ENCODE assay signal across 28 mouse cellular contexts in genomic region chr3:99812836-99813235, GRCm38 (mm10).
A peak's percentile ranks its signal among the peaks of the same experiment; 100 is the strongest.
DNase-seq lines count a peak whose midpoint lies in the region; ATAC-seq and TF ChIP-seq lines count a peak whose summit lies in the region.
"Had no signal": no experiment of that assay in that cellular context is flagged by ENCODE, and none has a peak within 500 bp of the region (broad histone marks: within the 10 kb centered on the region; RNA-seq: fewer than 3 reads in every experiment).

No protein-coding gene starts in this region.

- ATAC-seq in kidney, postnatal 0 days (replicated peaks; ENCODE audit: low FRiP score, low read depth), result no peak
- ATAC-seq in embryonic facial prominence, embryonic 11.5 days (replicated peaks; ENCODE audit: insufficient number of reproducible peaks, low FRiP score, low TSS enrichment, low read depth), result no peak
- no peak for ATAC-seq in neural tube, embryonic 11.5 days (ENCODE audit: insufficient read depth, low FRiP score, low TSS enrichment)
- no peak for ATAC-seq in midbrain, postnatal 0 days (ENCODE audit: low FRiP score)
- ATAC-seq: intestine, embryonic 16.5 days; midbrain, embryonic 13.5 days; Patski had no signal

- no peak overlapping the region for H3K9ac ChIP-seq in kidney, postnatal 0 days (ENCODE audit: low read depth, low read length)
- H3K9ac ChIP-seq in embryonic facial prominence, embryonic 11.5 days (replicated peaks; ENCODE audit: low read length), result no peak overlapping the region
- no peak overlapping the region for H3K9ac ChIP-seq in neural tube, embryonic 11.5 days (ENCODE audit: low read length)
- H3K9ac ChIP-seq in midbrain, postnatal 0 days (replicated peaks; ENCODE audit: low read length, poor library complexity, severe bottlenecking), result no peak overlapping the region
- H3K9ac ChIP-seq: embryonic facial prominence, embryonic 12.5 days; forebrain, embryonic 12.5 days; heart, embryonic 12.5 days; hindbrain, embryonic 13.5 days; limb, embryonic 15.5 days; liver, embryonic 14.5 days; lung, embryonic 15.5 days; midbrain, embryonic 13.5 days; neural tube, embryonic 13.5 days had no signal

- H3K36me3 ChIP-seq in kidney, postnatal 0 days (ENCODE audit: insufficient read depth, low read length), result no peaks in the 10 kb centered on the region
- H3K36me3 ChIP-seq in embryonic facial prominence, embryonic 11.5 days (replicated peaks; ENCODE audit: control insufficient read depth, insufficient read depth, low read depth, low read length), result no peaks in the 10 kb centered on the region
- no peaks in the 10 kb centered on the region for H3K36me3 ChIP-seq in neural tube, embryonic 11.5 days (ENCODE audit: control insufficient read depth, insufficient read depth, low read length)
- no peaks in the 10 kb centered on the region for H3K36me3 ChIP-seq in midbrain, postnatal 0 days (ENCODE audit: insufficient read depth, low read length)
- H3K36me3 ChIP-seq: embryonic facial prominence, embryonic 12.5 days; forebrain, embryonic 12.5 days; G1E; heart, embryonic 12.5 days; hindbrain, embryonic 13.5 days; limb, embryonic 15.5 days; lung, embryonic 15.5 days; midbrain, embryonic 13.5 days; neural tube, embryonic 13.5 days had no signal

- H3K4me3 ChIP-seq in kidney, postnatal 0 days (replicated peaks; ENCODE audit: low read depth, low read length), result no peak overlapping the region
- H3K4me3 ChIP-seq in embryonic facial prominence, embryonic 11.5 days (ENCODE audit: low read depth, low read length), result no peak overlapping the region
- no peak overlapping the region for H3K4me3 ChIP-seq in neural tube, embryonic 11.5 days (ENCODE audit: low read depth, low read length)
- H3K4me3 ChIP-seq in midbrain, postnatal 0 days (ENCODE audit: low read depth, low read length), result no peak overlapping the region
- H3K4me3 ChIP-seq: embryonic facial prominence, embryonic 12.5 days; forebrain, embryonic 12.5 days; heart, embryonic 12.5 days; hindbrain, embryonic 13.5 days; limb, embryonic 15.5 days; lung, embryonic 15.5 days; midbrain, embryonic 13.5 days; neural tube, embryonic 13.5 days had no signal

- DNase-seq in kidney, postnatal 0 days (ENCODE audit: low spot score), result peak; percentile 1
- DNase-seq in kidney, adult 8-10 months, result no peak
- peak; percentile 70 for DNase-seq in embryo, embryonic 11 days
- DNase-seq in embryonic facial prominence, embryonic 11.5 days (ENCODE audit: low spot score), result peak; percentile 36
- DNase-seq in neural tube, embryonic 11.5 days (ENCODE audit: low spot score), result peak; percentile 23
- no peak for DNase-seq in left cerebral cortex, postnatal 25 days (ENCODE audit: low spot score in 2 of 2)
- no peak for DNase-seq in midbrain, postnatal 0 days (ENCODE audit: low spot score)
- DNase-seq: adrenal gland, adult 2 months; B cell, adult 2 months; cerebellum, adult 11-12 months; cerebellum, postnatal 10 days; gastrocnemius, postnatal 10 days; heart, adult 18-20 months; heart, postnatal 10 days; kidney, postnatal 36 days had no signal

- no peak overlapping the region for H3K4me2 ChIP-seq in kidney, postnatal 0 days (ENCODE audit: low read length)
- no peak overlapping the region for H3K4me2 ChIP-seq in embryonic facial prominence, embryonic 11.5 days (ENCODE audit: low read depth, low read length)
- H3K4me2 ChIP-seq in neural tube, embryonic 11.5 days (ENCODE audit: low read depth), result no peak overlapping the region
- no peak overlapping the region for H3K4me2 ChIP-seq in midbrain, postnatal 0 days (ENCODE audit: low read depth, low read length, poor library complexity, severe bottlenecking)
- H3K4me2 ChIP-seq: embryonic facial prominence, embryonic 12.5 days; forebrain, embryonic 12.5 days; heart, embryonic 12.5 days; hindbrain, embryonic 13.5 days; limb, embryonic 15.5 days; lung, embryonic 15.5 days; midbrain, embryonic 13.5 days; neural tube, embryonic 13.5 days had no signal

- no peak overlapping the region for H3K27ac ChIP-seq in kidney, postnatal 0 days
- H3K27ac ChIP-seq in embryonic facial prominence, embryonic 11.5 days (replicated peaks; ENCODE audit: low read depth, low read length), result no peak overlapping the region
- H3K27ac ChIP-seq in neural tube, embryonic 11.5 days (ENCODE audit: low read depth, low read length), result no peak overlapping the region
- no peak overlapping the region for H3K27ac ChIP-seq in midbrain, postnatal 0 days (ENCODE audit: low read depth, low read length)
- H3K27ac ChIP-seq: embryonic facial prominence, embryonic 12.5 days; forebrain, embryonic 12.5 days; hindbrain, embryonic 13.5 days; limb, embryonic 15.5 days; liver, embryonic 14.5 days; lung, embryonic 15.5 days; midbrain, embryonic 13.5 days; neural tube, embryonic 13.5 days had no signal

- H3K9me3 ChIP-seq in kidney, postnatal 0 days (replicated peaks; ENCODE audit: low read length), result no peaks in the 10 kb centered on the region
- no peaks in the 10 kb centered on the region for H3K9me3 ChIP-seq in embryonic facial prominence, embryonic 11.5 days (replicated peaks; ENCODE audit: control insufficient read depth, low read length)
- no peaks in the 10 kb centered on the region for H3K9me3 ChIP-seq in neural tube, embryonic 11.5 days (ENCODE audit: control insufficient read depth, low read length)
- no peaks in the 10 kb centered on the region for H3K9me3 ChIP-seq in midbrain, postnatal 0 days (ENCODE audit: low read length)
- H3K9me3 ChIP-seq: embryonic facial prominence, embryonic 12.5 days; forebrain, embryonic 12.5 days; heart, embryonic 12.5 days; hindbrain, embryonic 13.5 days; limb, embryonic 15.5 days; lung, embryonic 15.5 days; midbrain, embryonic 13.5 days; neural tube, embryonic 13.5 days had no signal

- 35% methylated on average over 4 of the region's 4 CpGs for WGBS in kidney, postnatal 0 days
- WGBS in embryonic facial prominence, embryonic 11.5 days, result 34% methylated on average over 4 of the region's 4 CpGs
- WGBS in neural tube, embryonic 11.5 days, result 58% methylated on average over 4 of the region's 4 CpGs
- WGBS in midbrain, postnatal 0 days, result 89% methylated on average over 4 of the region's 4 CpGs

- TF ChIP-seq CTCF in kidney, postnatal 0 days (IDR thresholded peaks at IDR 0.05; ENCODE audit: low read depth), result no peak
- no peak for TF ChIP-seq CTCF in midbrain, postnatal 0 days (IDR thresholded peaks at IDR 0.05)

- H3K4me1 ChIP-seq in kidney, postnatal 0 days (replicated peaks; ENCODE audit: insufficient read depth, low read length), result 0 out of 2 replicates have a peak, but pooled peaks cover 4% of the 10 kb centered on the region
- H3K4me1 ChIP-seq in embryonic facial prominence, embryonic 11.5 days (ENCODE audit: control insufficient read depth, insufficient read depth, low read length), result no peaks in the 10 kb centered on the region
- peaks cover under 1% of the 10 kb centered on the region; the same call in 1 of the 2 replicates for H3K4me1 ChIP-seq in neural tube, embryonic 11.5 days (ENCODE audit: control insufficient read depth, insufficient read depth, low read length)
- no peaks in the 10 kb centered on the region for H3K4me1 ChIP-seq in midbrain, postnatal 0 days (ENCODE audit: insufficient read depth, low read length)
- H3K4me1 ChIP-seq: forebrain, embryonic 12.5 days; lung, embryonic 15.5 days; midbrain, embryonic 13.5 days had no signal

- H3K27me3 ChIP-seq in kidney, postnatal 0 days (ENCODE audit: insufficient read depth, low read length), result no peaks in the 10 kb centered on the region
- no peaks in the 10 kb centered on the region for H3K27me3 ChIP-seq in embryonic facial prominence, embryonic 11.5 days (ENCODE audit: control insufficient read depth, insufficient read depth, low read length)
- no peaks in the 10 kb centered on the region for H3K27me3 ChIP-seq in neural tube, embryonic 11.5 days (ENCODE audit: control insufficient read depth, insufficient read depth, low read length)
- H3K27me3 ChIP-seq in midbrain, postnatal 0 days (ENCODE audit: insufficient read depth, low read length), result no peaks in the 10 kb centered on the region
- H3K27me3 ChIP-seq: CH12.LX; embryonic facial prominence, embryonic 12.5 days; forebrain, embryonic 12.5 days; heart, embryonic 12.5 days; hindbrain, embryonic 13.5 days; limb, embryonic 15.5 days; lung, embryonic 15.5 days; midbrain, embryonic 13.5 days; neural tube, embryonic 13.5 days; Patski had no signal

- intact Hi-C loops in left cerebral cortex, postnatal 25 days (cut with DNase I), result no loop called here

Comparison
In these comparisons a context has a peak if more than half of its experiments do, and no peak if none do; other contexts are left out.
1. DNase-seq: peak in kidney, postnatal 0 days (single experiment), embryo, embryonic 11 days (single experiment), embryonic facial prominence, embryonic 11.5 days (single experiment) and neural tube, embryonic 11.5 days (single experiment); none in kidney, adult 8-10 months (0 of 2), left cerebral cortex, postnatal 25 days (0 of 2) and midbrain, postnatal 0 days (single experiment).